Mouse (Mus musculus): Measurements from ENCODE around the gene Gm3015. TPM values are rescaled to one million over a fixed set of nuclear protein-coding genes. Genes with fewer than 3 reads are reported as not detected.

Gm3015 gene
- polyA plus RNA-seq (2014; fragmentation: Illumina TruSeq; extraction: RNeasy Lipid Tissue Mini Kit (QIAGEN cat#74804); ENCODE audit: low read depth, low replicate concordance) = not detected

DNA sequence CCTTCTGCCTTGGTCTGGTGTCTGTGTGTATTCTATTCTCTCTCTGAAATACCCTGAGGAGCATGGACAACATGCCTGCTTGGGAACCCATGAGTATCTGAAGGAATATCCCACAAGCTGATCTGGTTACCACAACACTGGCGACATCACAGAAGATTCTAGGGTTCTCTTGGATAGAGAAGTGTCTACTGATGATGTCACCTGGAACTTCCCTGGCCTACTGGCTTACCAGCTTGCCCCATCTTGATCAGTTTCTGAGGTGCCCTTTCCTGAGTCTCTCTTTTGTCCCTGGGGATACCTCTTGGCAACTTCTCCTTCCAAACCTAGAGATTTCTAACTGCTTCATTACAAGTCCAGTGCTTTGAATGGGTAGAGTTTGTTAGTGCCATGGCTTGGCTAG is at the start of gene Gm3015:
Gene Gm3015, minus strand, starts transcription at position 101 of the 400 bp plus-strand sequence.

DNA sequence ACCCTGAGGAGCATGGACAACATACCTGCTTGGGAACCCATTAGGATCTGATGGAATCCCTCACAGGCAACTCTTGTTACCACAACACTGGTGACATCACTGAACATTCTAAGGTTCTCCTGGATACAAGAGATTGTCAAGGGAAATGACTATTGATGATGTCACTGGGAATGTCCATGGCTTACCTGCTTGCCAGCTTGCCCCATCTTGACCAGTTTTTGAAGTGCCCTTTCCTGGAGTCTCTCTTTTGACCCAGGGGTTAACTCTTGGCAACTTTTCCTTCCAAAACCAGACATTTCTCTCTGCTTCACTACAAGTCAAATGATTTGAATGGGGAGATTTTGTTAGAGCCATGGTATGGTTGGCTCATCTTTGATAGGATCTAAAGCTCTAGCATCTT is 29.3 kb upstream of the Gm3015 start, which contains the start of gene Gm10377:
Gene Gm10377, minus strand, starts transcription at position 101 of the 400 bp plus-strand sequence.

Other genes with a start within 250 kb of the Gm3015 start
- not detected for gene Gm8024, start 244.5 kb downstream of the Gm3015 start, polyA plus RNA-seq (2014; fragmentation: Illumina TruSeq; extraction: RNeasy Lipid Tissue Mini Kit (QIAGEN cat#74804); ENCODE audit: low read depth, low replicate concordance)
- gene Gm17124, start 168.9 kb downstream of the Gm3015 start, polyA plus RNA-seq (2014; fragmentation: Illumina TruSeq; extraction: RNeasy Lipid Tissue Mini Kit (QIAGEN cat#74804); ENCODE audit: low read depth, low replicate concordance) = not detected
- gene Gm3633, start 126.9 kb downstream of the Gm3015 start, polyA plus RNA-seq (2014; fragmentation: Illumina TruSeq; extraction: RNeasy Lipid Tissue Mini Kit (QIAGEN cat#74804); ENCODE audit: low read depth, low replicate concordance) = not detected
- gene Gm10378, start 112.9 kb downstream of the Gm3015 start, polyA plus RNA-seq (2014; fragmentation: Illumina TruSeq; extraction: RNeasy Lipid Tissue Mini Kit (QIAGEN cat#74804); ENCODE audit: low read depth, low replicate concordance) = not detected
- not detected for gene Gm10377, start 29.2 kb upstream of the Gm3015 start, polyA plus RNA-seq (2014; fragmentation: Illumina TruSeq; extraction: RNeasy Lipid Tissue Mini Kit (QIAGEN cat#74804); ENCODE audit: low read depth, low replicate concordance)
- not detected for gene Gm21977, start 84.7 kb upstream of the Gm3015 start, polyA plus RNA-seq (2014; fragmentation: Illumina TruSeq; extraction: RNeasy Lipid Tissue Mini Kit (QIAGEN cat#74804); ENCODE audit: low read depth, low replicate concordance)
- not detected for gene Gm8082, start 224.8 kb upstream of the Gm3015 start, polyA plus RNA-seq (2014; fragmentation: Illumina TruSeq; extraction: RNeasy Lipid Tissue Mini Kit (QIAGEN cat#74804); ENCODE audit: low read depth, low replicate concordance)
- gene Gm10376, start 246.8 kb upstream of the Gm3015 start, polyA plus RNA-seq (2014; fragmentation: Illumina TruSeq; extraction: RNeasy Lipid Tissue Mini Kit (QIAGEN cat#74804); ENCODE audit: low read depth, low replicate concordance) = not detected

Measured in adrenal gland, adult 10 weeks (tissue).